Mouse (Mus musculus): ENCODE results near the gene Crygf.
"Not testable (repeated sequence)": the region's sequence is repeated elsewhere in the genome, so short reads cannot be mapped to it uniquely, and the experiment has no call there.

Gene Crygf

DNA sequence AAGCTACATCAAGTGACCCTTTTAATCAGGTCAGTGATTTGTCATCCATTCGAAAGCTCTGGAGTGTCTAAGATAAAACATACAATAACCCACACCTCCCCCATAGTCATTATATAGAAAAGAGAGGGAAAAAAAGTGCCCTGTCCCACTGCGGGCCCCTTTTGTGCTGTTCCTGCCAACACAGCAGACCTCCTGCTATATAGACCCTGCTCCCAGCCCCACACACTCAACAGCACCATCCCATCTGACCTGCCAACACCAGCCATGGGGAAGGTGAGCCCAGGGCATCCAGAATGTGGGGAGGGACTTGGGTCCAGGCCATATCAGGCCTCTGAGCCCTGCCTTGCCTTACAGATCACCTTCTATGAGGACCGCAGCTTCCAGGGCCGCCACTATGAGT lies at the start of gene Crygf:
TSS of gene Crygf (plus strand) at position 227 of the 400 bp plus-strand sequence.
- no peak for DNase-seq

DNA sequence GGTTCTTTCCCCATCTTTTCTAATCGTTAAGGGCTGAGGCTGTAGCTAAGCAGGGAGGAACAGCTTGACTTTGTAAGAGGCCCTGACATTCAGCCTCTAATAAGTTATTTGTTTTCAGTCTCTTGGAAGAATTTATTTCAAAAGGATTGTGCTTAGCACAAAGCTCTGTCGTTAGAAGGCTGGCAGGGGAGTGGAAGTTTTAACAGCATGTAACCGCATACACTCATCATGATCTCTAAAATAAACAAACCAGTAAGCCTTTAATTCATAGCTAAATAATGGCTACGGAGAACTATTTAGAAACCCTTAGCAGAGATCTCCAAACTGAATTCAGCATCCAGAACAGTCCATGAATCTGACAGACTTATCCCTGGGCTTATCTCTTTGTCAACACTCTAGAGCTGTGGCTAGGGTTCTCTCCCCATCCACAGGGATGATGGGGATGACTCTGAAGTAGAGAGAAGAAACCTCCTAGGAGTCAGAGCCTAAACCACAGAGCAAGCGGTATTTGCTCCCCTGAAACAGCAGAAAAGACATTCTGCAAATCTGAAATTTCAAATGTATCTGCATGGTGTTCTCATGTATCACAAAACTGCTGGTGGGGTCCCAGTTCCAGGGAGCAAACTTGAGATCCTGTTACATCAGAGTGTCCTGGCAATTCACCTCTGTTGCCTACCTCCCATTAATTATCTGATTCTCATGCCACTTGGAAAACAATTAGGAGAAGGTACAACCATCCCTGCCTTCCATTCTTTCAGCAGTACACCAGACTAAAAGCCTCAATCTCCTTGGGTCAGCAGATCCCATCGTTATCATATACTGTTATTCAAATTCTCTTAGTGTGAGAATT lies 734 bp upstream of the Crygf start:
- no peak for DNase-seq

DNA sequence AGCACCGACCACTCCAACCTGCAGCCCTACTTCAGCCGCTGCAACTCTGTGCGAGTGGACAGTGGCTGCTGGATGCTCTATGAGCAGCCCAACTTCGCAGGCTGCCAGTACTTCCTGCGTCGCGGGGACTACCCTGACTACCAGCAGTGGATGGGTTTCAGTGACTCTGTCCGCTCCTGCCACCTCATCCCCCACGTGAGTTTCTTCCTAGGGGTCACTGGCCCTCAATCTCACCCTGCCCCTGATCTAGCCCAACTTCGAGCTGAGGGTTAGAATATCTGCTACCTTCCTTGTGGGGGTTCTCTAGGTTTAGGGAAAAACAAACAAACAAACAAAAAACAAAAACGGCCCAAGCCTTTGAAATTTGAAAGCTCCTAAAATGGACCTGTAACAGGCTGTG lies 376 bp downstream of the Crygf start:
- DNase-seq: not testable (repeated sequence)

DNA sequence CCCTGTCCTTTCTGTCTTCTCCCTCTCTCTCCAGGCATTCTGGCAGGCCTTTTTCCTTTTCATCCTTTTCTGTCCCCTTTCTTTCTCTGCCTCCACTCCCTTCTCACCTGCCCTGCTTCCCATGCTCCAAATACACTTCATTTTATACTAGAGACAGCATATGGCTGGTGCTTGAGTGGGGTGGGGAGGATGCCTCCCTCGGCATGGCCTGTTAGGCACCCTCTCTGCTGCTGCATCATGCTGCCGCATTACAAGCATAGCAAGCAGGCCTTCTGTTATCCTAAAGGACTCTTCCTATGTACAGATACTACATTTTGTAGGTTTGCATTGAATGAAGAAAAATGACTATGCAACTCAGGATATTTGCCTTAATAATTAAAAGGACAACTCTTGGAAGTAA lies 3.7 kb downstream of the Crygf start:
- DNase-seq: no peak

DNA sequence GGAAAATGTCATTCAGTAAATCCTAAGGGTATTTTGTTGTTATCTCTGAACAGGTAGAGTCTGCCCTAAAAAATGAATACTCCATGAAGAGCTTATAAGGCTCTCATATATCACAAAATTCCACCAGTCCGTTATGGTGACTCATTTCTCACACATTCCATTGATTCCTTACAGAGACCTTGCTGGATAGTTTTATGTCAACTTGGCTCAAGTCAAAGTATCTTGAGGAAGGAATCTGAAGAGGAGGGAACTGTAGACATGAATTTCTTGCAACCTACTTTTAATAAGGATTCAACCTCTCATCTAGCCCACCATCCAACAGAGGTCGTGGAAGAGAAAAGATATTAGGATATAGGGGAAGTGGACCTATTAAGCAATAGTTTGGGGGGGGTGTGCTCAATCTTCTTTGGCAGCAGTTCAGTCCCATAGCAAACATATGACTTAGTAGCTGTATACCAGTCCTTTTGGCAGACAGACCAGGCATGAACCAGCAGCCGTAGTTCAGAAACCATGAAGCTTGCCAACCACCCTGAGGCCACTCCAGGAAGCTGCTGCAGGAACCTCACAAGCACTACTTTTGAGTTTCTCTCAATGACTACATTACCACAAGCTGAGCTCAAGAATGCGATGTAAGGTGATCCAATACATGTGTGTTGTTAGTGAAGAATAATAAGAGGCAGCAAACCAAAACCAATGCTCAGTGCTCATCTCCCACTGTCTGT lies 5.9 kb downstream of the Crygf start:
- DNase-seq: no peak

Measured in kidney, adult 9 months (tissue).